8 mouse cellular contexts compared by ENCODE assay signal in genomic region chr19:21778147-21778917, GRCm38 (mm10). TPM values are rescaled to one million over a fixed set of nuclear protein-coding genes. Genes with fewer than 3 reads are reported as not detected.
DNase-seq lines count a peak whose midpoint lies in the region; ATAC-seq and TF ChIP-seq lines count a peak whose summit lies in the region.

Gene Cemip2 (plus strand): TSS chr19:21778342.

- peak; percentile 81 for TF ChIP-seq CTCF in heart, adult 2 months (IDR thresholded peaks at IDR 0.05)
- peak; percentile 64 for TF ChIP-seq CTCF in kidney, adult 2 months (conservative IDR thresholded peaks at IDR 0.05; ENCODE audit: insufficient read depth, insufficient read length, low read depth, low read length)

- intact Hi-C loops in heart, adult 2 months (cut with DNase I) = loop anchor here (5.0 kb wide), 1 partner anchor 44 kb away; no protein-coding TSS in a partner anchor

- peak; percentile 94 for DNase-seq in 416B (ENCODE audit: low read depth)
- DNase-seq in adrenal gland, postnatal 4 days (ENCODE audit: low spot score in 2 of 2) = peak; percentile 92 to 94
- DNase-seq in heart, adult 2 months = peak; percentile 97
- peak; percentile 98 for DNase-seq in kidney, adult 2 months
- peak; percentile 98 for DNase-seq in midbrain, embryonic 14.5 days
- DNase-seq in spleen, adult 12 weeks (ENCODE audit: low spot score) = peak; percentile 86

- H3K4me3 ChIP-seq in embryonic facial prominence, embryonic 13.5 days = peak within 1 kb of the TSS; percentile 90
- H3K4me3 ChIP-seq in heart, adult 2 months = peak within 1 kb of the TSS; percentile 99
- H3K4me3 ChIP-seq in kidney, adult 2 months (ENCODE audit: insufficient read depth, low read depth, low read length) = peak within 1 kb of the TSS; percentile 91
- peak within 1 kb of the TSS; percentile 82 for H3K4me3 ChIP-seq in limb, embryonic 12.5 days (replicated peaks)
- H3K4me3 ChIP-seq in midbrain, embryonic 14.5 days (replicated peaks; ENCODE audit: low read depth, low read length) = peak within 1 kb of the TSS; percentile 94

- peak within 1 kb of the TSS; percentile 90 for H3K9ac ChIP-seq in embryonic facial prominence, embryonic 13.5 days
- peak within 1 kb of the TSS; percentile 85 for H3K9ac ChIP-seq in heart, adult 2 months (ENCODE audit: low read depth, low read length)
- H3K9ac ChIP-seq in limb, embryonic 12.5 days (replicated peaks) = peak within 1 kb of the TSS; percentile 88
- peak within 1 kb of the TSS; percentile 95 for H3K9ac ChIP-seq in midbrain, embryonic 14.5 days (replicated peaks; ENCODE audit: low read length)

- peak; percentile 90 for TF ChIP-seq POLR2A in heart, adult 2 months (IDR thresholded peaks at IDR 0.05; ENCODE audit: insufficient read depth, low read depth, low read length)
- TF ChIP-seq POLR2A in kidney, adult 2 months (IDR thresholded peaks at IDR 0.05; ENCODE audit: low read depth, low read length) = peak; percentile 77

- H3K79me2 ChIP-seq in heart, adult 2 months (replicated peaks; ENCODE audit: control insufficient read depth, insufficient read depth, low read length) = no peaks in the 10 kb centered on the region; the same call in 1 of the 2 replicates

- H3K4me1 ChIP-seq in embryonic facial prominence, embryonic 13.5 days = peaks cover 46% of the 10 kb centered on the region
- peaks cover 6% of the 10 kb centered on the region for H3K4me1 ChIP-seq in heart, adult 2 months (ENCODE audit: control insufficient read depth, insufficient read depth, low read length)
- H3K4me1 ChIP-seq in kidney, adult 2 months (ENCODE audit: control insufficient read depth, insufficient read depth, low read length) = peaks cover 6% of the 10 kb centered on the region; the same call in 1 of the 2 replicates
- peaks cover 37% of the 10 kb centered on the region for H3K4me1 ChIP-seq in limb, embryonic 12.5 days (replicated peaks)
- peaks cover 37% of the 10 kb centered on the region for H3K4me1 ChIP-seq in midbrain, embryonic 14.5 days (ENCODE audit: control insufficient read depth, insufficient read depth, low read length)

- peak within 1 kb of the TSS; percentile 95 for H3K27ac ChIP-seq in embryonic facial prominence, embryonic 13.5 days
- H3K27ac ChIP-seq in heart, adult 2 months = peak within 1 kb of the TSS; percentile 88
- peak within 1 kb of the TSS; percentile 86 for H3K27ac ChIP-seq in kidney, adult 2 months (ENCODE audit: insufficient read depth, low read depth, low read length)
- peak within 1 kb of the TSS; percentile 97 for H3K27ac ChIP-seq in limb, embryonic 12.5 days
- H3K27ac ChIP-seq in midbrain, embryonic 14.5 days (replicated peaks; ENCODE audit: low read depth, low read length) = peak within 1 kb of the TSS; percentile 95

- H3K9me3 ChIP-seq in embryonic facial prominence, embryonic 13.5 days = no peaks in the 10 kb centered on the region
- H3K9me3 ChIP-seq in limb, embryonic 12.5 days = no peaks in the 10 kb centered on the region
- no peaks in the 10 kb centered on the region for H3K9me3 ChIP-seq in midbrain, embryonic 14.5 days (ENCODE audit: control insufficient read depth, low read length)

- ATAC-seq in embryonic facial prominence, embryonic 13.5 days (ENCODE audit: insufficient number of reproducible peaks, insufficient read depth, low FRiP score, low TSS enrichment, low read depth) = peak; percentile 90
- ATAC-seq in limb, embryonic 12.5 days (ENCODE audit: insufficient number of reproducible peaks, insufficient read depth, low FRiP score, low TSS enrichment, low read depth) = peak; percentile 92
- ATAC-seq in midbrain, embryonic 14.5 days (ENCODE audit: low FRiP score, low TSS enrichment) = peak; percentile 94

- WGBS in embryonic facial prominence, embryonic 13.5 days = 0% methylated on average over 75 of the region's 75 CpGs
- under 1% methylated on average over 75 of the region's 75 CpGs for WGBS in heart, adult 2 months
- WGBS in kidney, adult 2 months = under 1% methylated on average over 75 of the region's 75 CpGs
- WGBS in limb, embryonic 12.5 days = under 1% methylated on average over 55 of the region's 75 CpGs
- under 1% methylated on average over 69 of the region's 75 CpGs for WGBS in midbrain, embryonic 14.5 days

- H3K4me2 ChIP-seq in embryonic facial prominence, embryonic 13.5 days = peak within 1 kb of the TSS; percentile 72
- H3K4me2 ChIP-seq in limb, embryonic 12.5 days = peak within 1 kb of the TSS; percentile 71
- peak within 1 kb of the TSS; percentile 93 for H3K4me2 ChIP-seq in midbrain, embryonic 14.5 days (ENCODE audit: low read length)

- no peaks in the 10 kb centered on the region for H3K36me3 ChIP-seq in embryonic facial prominence, embryonic 13.5 days
- no peaks in the 10 kb centered on the region for H3K36me3 ChIP-seq in heart, adult 2 months (ENCODE audit: control insufficient read depth, insufficient read depth, low read length)
- no peaks in the 10 kb centered on the region for H3K36me3 ChIP-seq in kidney, adult 2 months (ENCODE audit: control insufficient read depth, insufficient read depth, low read length)
- no peaks in the 10 kb centered on the region for H3K36me3 ChIP-seq in limb, embryonic 12.5 days
- H3K36me3 ChIP-seq in midbrain, embryonic 14.5 days (ENCODE audit: control insufficient read depth, insufficient read depth, low read length) = no peaks in the 10 kb centered on the region

- no peak; the same call in 1 of the 2 replicates for TF ChIP-seq EP300 in heart, adult 2 months (IDR thresholded peaks at IDR 0.05; ENCODE audit: insufficient read depth, low read depth, low read length)

- no peaks in the 10 kb centered on the region for H3K27me3 ChIP-seq in embryonic facial prominence, embryonic 13.5 days
- no peaks in the 10 kb centered on the region for H3K27me3 ChIP-seq in heart, adult 2 months (ENCODE audit: control insufficient read depth, insufficient read depth, low read length)
- H3K27me3 ChIP-seq in kidney, adult 2 months (replicated peaks; ENCODE audit: control insufficient read depth, insufficient read depth, low read length) = no peaks in the 10 kb centered on the region
- no peaks in the 10 kb centered on the region for H3K27me3 ChIP-seq in limb, embryonic 12.5 days
- no peaks in the 10 kb centered on the region for H3K27me3 ChIP-seq in midbrain, embryonic 14.5 days (ENCODE audit: control insufficient read depth, insufficient read depth, low read length)

RNA-seq across cellular contexts. Expression of gene Cemip2, which starts in this region (rescaled TPM):
- total RNA-seq in adrenal gland, postnatal 4 days (2021) = 10 to 100 TPM; 27.1 to 29.9 TPM
- polyA plus RNA-seq in embryonic facial prominence, embryonic 13.5 days (2015; fragmentation: Nextera tagmentation; extraction: Ambion mirVana) = 33.4 and 34.4 TPM in 2 replicates
- 10 to 100 TPM; 10.7 to 11.7 TPM for total RNA-seq in heart, adult 2 months (2021)
- polyA plus RNA-seq in heart, adult 2 months (2012; rRNA removed) = 4.5 and 5.8 TPM in 2 replicates
- 6.7 and 6.9 TPM in 2 replicates for polyA plus RNA-seq in kidney, adult 2 months (2012; rRNA removed)
- 49.8 and 50.3 TPM in 2 replicates for polyA plus RNA-seq in limb, embryonic 12.5 days (2016; fragmentation: Nextera tagmentation; extraction: Ambion mirVana)
- 32.5 and 53.9 TPM in 2 replicates for polyA plus RNA-seq in midbrain, embryonic 14.5 days (2014; fragmentation: Nextera tagmentation; extraction: Ambion mirVana)

Comparison
In these comparisons a context has a peak if more than half of its experiments do, and no peak if none do; other contexts are left out.
1. Peak in every context shown above with its lines: DNase-seq, ATAC-seq, H3K4me3 ChIP-seq and H3K27ac ChIP-seq.